Mouse (Mus musculus) MN1 (cell line): ENCODE data around the gene Pyroxd1.

Experiments used
- DNase-seq: peaks from one replicate; pipeline ENCODE4 v3.0.0-alpha.2; 2016; ENCODE audit warnings: low spot score

Gene Pyroxd1

DNA sequence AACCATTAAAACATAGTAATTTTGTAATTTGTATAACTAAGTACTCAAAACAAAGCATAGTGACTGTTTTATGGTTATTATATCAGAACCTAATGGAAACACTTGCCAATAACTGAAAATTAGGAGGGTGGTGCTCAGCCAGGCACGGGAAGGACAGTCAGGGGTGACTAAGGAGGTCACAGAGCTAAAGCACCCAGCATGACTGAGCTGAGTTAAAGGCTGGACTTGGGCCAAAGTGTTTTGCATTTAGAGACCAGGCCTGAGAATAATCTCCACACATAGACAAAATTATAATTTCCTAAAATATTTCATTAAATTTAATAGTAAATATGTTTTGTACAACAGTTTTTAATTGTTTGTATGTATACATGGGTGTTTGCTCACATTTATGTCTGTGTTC is 31.6 kb downstream of the Pyroxd1 start:
- DNase-seq = no peak

GRCm38 (mm10) chr6:142378576-142379330 is 33.3 kb downstream of the Pyroxd1 start:
- DNase-seq = no peak

GRCm38 (mm10) chr6:142379961-142380360 is 34.5 kb downstream of the Pyroxd1 start:
- no peak for DNase-seq

DNA sequence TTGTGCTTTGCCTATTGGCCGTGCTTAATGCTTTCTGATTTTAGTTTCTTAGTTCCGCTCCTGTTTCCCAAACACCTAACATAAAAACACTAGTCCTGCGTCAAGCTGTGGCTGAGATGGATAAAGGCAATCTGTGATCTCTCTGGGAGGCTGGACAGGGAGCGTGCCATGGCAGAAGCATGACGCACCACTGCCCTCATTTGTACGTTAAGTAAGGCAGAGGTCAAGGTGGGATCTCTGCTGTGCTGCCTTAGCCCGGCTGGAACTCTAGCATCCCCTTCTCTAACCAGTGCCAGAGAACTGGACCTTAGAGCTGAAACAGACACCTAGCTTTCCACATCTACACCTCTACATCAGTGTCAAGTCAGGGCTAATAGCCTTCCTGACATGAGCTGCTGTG is 36.2 kb downstream of the Pyroxd1 start:
- DNase-seq = no peak

DNA sequence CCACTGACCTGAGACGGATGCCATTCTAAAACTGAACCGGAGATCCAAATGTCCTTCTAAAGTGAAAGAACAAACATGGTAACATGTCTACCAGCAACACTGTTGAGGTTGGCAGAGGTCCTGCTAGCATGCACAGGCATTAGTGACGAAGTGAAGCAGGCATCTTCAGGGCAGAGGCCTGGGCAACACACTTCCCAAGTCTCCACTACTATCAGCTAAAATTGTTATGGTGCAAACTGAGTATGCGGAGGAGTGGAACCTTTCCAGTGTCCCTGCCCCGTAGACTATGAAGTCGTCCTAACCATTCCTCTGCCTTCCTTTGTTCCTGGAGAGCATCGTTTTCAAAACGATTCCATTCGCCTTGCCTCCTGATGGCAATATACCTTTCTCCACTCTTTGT is 39.1 kb downstream of the Pyroxd1 start:
- DNase-seq = no peak

GRCm38 (mm10) chr6:142386285-142387010 is 41.0 kb downstream of the Pyroxd1 start:
- no peak for DNase-seq

- DNase-seq = peak; percentile 97
Observed at GRCm38 (mm10) chr6:142387011-142387754, 41.7 kb downstream of the Pyroxd1 start, which contains the start of the genes Recql and Golt1b. Gene Recql, minus strand, starts transcription at chr6:142387087. Gene Golt1b, plus strand, starts transcription at chr6:142387221.

DNA sequence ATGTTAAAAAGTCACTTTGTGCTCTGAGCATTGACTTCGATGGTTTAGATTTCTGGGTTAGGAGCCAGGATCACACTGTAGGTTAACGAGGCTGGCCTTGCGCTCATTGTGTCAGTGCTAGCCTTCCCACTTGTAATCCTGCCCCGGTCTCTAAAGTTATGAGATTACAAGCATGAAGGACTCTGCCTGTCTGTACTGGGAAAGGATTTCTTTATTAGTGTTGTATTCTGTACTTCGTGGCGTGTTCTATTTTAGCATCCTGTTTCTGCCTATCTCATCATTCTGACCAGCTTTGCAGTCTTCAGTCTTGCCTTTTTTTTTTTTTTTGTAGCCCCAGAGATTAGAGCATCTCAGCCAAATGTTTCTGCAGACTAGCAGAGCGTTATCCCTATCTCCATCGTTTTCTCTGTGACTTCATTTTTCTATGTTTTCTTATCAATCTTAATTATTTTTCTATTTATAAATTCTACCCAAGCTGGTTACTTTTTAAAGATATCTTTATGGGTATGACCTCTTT is 42.4 kb downstream of the Pyroxd1 start:
- peak; percentile 37 for DNase-seq

- DNase-seq = peak; percentile 40
Observed at GRCm38 (mm10) chr6:142389101-142389500, 43.6 kb downstream of the Pyroxd1 start.

DNA sequence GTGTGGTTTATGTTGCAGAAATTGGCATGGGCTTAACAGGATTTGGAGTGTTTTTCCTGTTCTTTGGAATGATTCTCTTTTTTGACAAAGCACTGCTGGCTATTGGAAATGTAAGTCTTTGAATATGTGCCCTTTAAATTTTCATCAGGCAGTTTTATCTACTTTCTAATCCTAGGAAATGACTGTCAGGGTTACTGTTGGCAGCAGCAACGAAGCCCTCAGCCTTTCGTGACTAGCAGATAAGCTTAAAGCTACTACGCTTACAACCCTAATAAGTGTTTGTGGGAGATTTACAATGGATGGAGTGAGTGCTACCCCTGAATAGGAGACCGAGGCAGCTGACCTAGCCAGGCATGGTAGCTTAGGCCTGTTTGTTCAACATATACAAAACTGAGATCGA is 46.9 kb downstream of the Pyroxd1 start:
- no peak for DNase-seq

- DNase-seq = no peak
Observed at GRCm38 (mm10) chr6:142394669-142395068, 49.2 kb downstream of the Pyroxd1 start.

GRCm38 (mm10) chr6:142395756-142396155 is 50.3 kb downstream of the Pyroxd1 start:
- DNase-seq = no peak

- no peak for DNase-seq
Observed at GRCm38 (mm10) chr6:142411140-142411539, 65.7 kb downstream of the Pyroxd1 start.
